Mouse (Mus musculus) forebrain, embryonic 13.5 days (tissue): Measurements from ENCODE around the gene Samd10. TPM values are rescaled to one million over a fixed set of nuclear protein-coding genes. Genes with fewer than 3 reads are reported as not detected.

ENCODE experiments used
- ATAC-seq: fragments of 200-750 bp; cut with Nextera tagmentation; 2 replicates; pipeline ENCODE4 v1.8.0; 2017
- H3K27ac ChIP-seq: fragments of 300-500 bp; sonication (generic); 2 replicates; pipeline ENCODE4 v1.5.1; 2015; ENCODE audit warnings: inconsistent platforms, mild to moderate bottlenecking, moderate library complexity
- H3K27me3 ChIP-seq: fragments of 300-500 bp; sonication (generic); 2 replicates; pipeline ENCODE4 v1.6.1; 2015; ENCODE audit warnings: mild to moderate bottlenecking, inconsistent platforms
- H3K36me3 ChIP-seq: fragments of 300-500 bp; sonication (generic); 2 replicates; pipeline ENCODE4 v1.6.1; 2015; ENCODE audit warnings: mild to moderate bottlenecking, inconsistent platforms; ENCODE audit not compliant: poor library complexity, severe bottlenecking
- H3K4me1 ChIP-seq: fragments of 300-500 bp; sonication (generic); 2 replicates; pipeline ENCODE4 v1.6.1; 2015; ENCODE audit warnings: inconsistent platforms
- H3K4me2 ChIP-seq: fragments of 300-500 bp; sonication (generic); 2 replicates; pipeline ENCODE4 v1.6.1; 2015; ENCODE audit warnings: inconsistent platforms, mild to moderate bottlenecking, moderate library complexity
- H3K4me3 ChIP-seq: fragments of 300-500 bp; sonication (generic); 2 replicates; pipeline ENCODE4 v1.5.1; 2015; ENCODE audit warnings: mild to moderate bottlenecking, inconsistent platforms
- H3K9ac ChIP-seq: fragments of 300-500 bp; sonication (generic); 2 replicates; pipeline ENCODE4 v1.6.1; 2015; ENCODE audit warnings: mild to moderate bottlenecking, inconsistent platforms
- H3K9me3 ChIP-seq: fragments of 300-500 bp; sonication (generic); replicated peaks from 2 replicates; pipeline ENCODE4 v1.6.1; 2016; ENCODE audit warnings: inconsistent platforms
- WGBS: fragments of 180-500 bp; shearing (Covaris S2); methylation state at CpG from one replicate; pipeline ENCODE4 v1.1.7; 2015; 5-methylcytosine and 5-hydroxymethylcytosine counted together
- polyA plus RNA-seq: library from polyadenylated mRNA; unstranded; fragments of >200 nt; fragmentation: Nextera tagmentation; extraction: Ambion mirVana; gene quantifications from 2 replicates; pipeline ENCODE4 v1.2.1, GENCODE M21; 2015

Gene Samd10
- polyA plus RNA-seq, 1 experiment from 2014 or later, result 88.7 TPM

DNA sequence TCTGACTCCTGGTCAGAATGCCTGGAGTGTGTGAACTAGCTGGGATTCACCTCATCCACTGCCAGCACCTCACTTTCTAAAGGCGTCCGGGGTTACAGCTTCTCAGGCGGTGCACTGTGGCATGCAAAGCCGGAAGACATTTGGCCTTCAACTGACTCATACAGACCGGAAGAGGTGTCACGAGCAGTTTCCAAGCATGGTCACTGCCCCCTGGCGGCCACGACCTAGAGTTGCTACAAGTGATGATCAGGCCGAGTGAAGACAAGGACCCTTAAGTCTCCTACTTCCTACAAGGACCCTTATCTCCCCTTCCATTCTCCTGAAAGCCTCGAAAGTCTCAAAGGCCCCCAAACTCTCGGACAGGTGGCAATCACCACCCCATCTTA, 18.0 kb downstream of the Samd10 start:
- Histone ChIP-seq H3K27ac (peak overlapping the region; percentile 86), H3K9me3 (no peaks in the 10 kb centered on the region), H3K4me1 (peaks cover 16% of the 10 kb centered on the region), H3K4me3 (peak overlapping the region; percentile 71), H3K4me2 (peak overlapping the region; percentile 92), H3K27me3 (no peaks in the 10 kb centered on the region), H3K36me3 (peaks cover 27% of the 10 kb centered on the region), H3K9ac (peak overlapping the region; percentile 87)
- under 1% methylated on average over 11 of the region's 11 CpGs for WGBS
- peak; percentile 80 for ATAC-seq

DNA sequence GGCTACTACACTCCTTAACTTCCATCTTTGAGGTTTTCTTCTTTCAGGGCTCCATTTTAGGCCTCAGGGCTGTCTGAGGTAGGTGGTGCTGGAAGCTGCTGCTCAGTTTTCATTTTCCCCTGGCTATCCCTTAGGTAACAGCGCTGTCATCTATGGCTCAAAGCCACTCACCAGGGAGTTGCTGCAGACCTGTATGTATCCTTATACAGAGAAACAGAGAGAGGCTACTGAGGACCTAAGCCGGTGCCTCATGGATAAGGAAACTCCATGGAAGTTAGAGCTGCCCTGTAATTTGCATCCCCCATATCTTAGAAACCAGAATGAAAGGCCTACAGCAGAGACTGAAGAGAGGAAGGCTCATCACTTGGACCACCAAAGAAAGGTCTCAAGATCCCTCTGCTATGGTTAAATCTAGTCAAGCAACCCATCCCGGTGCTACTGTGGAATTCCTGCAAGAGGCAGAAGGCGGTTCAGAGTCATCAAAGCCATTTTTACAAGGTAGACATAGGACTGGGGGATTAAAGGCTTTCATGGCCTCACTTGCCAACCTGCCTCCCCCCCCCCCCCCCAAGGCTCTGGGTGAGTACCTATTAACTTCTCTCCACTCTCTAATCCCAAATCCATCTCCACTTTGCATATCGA, 18.8 kb downstream of the Samd10 start:
- no peak overlapping the region for H3K27ac ChIP-seq

DNA sequence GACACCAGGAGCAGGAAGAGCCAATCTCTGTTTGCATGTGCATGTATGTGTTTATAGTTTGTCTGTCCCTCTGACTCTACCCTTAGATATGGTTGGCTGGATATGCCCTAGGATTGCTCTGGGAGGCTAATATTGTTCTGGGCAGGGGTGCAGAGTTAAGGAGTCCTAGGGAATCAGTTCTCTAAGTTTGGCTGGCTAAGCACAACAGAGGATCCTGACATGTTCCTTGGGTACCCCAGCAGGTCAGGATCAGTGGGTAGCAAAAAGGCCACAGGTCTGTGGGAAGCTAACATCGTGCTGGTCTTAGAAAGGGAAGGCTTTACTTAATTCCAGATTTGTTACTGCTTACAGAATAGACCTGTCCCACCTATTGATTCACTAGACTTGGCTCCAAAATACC, 19.3 kb downstream of the Samd10 start:
- 95% methylated on average over 1 of the region's 1 CpGs for WGBS
- Histone ChIP-seq H3K36me3 (peaks cover 16% of the 10 kb centered on the region), H3K9ac (no peak overlapping the region), H3K9me3 (no peaks in the 10 kb centered on the region), H3K4me2 (no peak overlapping the region), H3K4me1 (peaks cover 16% of the 10 kb centered on the region), H3K27ac (no peak overlapping the region), H3K27me3 (no peaks in the 10 kb centered on the region), H3K4me3 (no peak overlapping the region)
- no peak for ATAC-seq

More for the DNA sequence above, 18.8 kb downstream of the Samd10 start:
- peak overlapping the region; percentile 92 for H3K4me2 ChIP-seq
- ATAC-seq, result no peak
- no peaks in the 10 kb centered on the region for H3K9me3 ChIP-seq
- H3K4me1 ChIP-seq, result peaks cover 16% of the 10 kb centered on the region
- H3K36me3 ChIP-seq, result peaks cover 19% of the 10 kb centered on the region
- H3K9ac ChIP-seq, result no peak overlapping the region; the same call in 1 of the 2 replicates
- H3K27me3 ChIP-seq, result no peaks in the 10 kb centered on the region
- WGBS, result 82% methylated on average over 5 of the region's 5 CpGs
- peak overlapping the region; percentile 71 for H3K4me3 ChIP-seq

DNA sequence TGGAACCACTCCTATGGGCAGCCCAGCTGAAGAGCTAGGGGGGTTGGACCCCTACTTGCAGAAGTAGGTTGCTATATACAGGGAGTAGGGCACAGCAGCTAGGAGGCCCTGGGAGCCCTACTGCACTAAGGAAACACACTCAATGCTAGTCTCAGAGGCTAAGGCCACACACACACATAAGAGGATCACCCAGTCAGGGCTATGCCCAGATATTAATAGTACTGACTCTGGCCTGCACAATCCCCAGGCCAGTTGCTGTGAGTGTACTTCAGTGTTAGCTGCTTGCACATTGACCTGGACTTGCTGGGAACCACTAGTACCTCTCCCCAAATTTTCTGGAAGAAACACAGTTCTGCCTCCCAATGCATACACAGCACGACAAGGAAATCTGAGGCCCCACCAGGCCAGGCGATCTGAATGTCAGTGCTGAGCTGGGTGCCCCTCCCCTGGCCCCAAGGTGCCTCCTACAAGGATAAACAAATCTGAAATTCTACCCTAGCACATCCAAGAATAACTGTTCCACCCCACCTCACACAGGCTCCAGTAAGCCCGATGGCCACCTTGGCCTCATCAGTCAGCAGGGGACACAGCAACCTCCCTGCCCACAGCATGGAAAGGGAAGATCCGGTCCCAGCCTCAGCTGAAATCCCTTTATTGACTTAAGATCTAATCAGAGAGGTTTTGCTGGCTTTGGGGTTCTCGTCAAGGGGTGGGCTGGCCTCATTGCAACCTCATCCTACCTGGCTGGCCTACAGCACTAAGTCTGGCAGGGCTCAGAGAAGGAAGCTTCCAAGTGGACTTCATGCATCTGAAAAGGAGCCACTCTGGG, 20.0 kb downstream of the Samd10 start:
- 73% methylated on average over 5 of the region's 5 CpGs for WGBS
- H3K9ac ChIP-seq, result no peak overlapping the region

DNA sequence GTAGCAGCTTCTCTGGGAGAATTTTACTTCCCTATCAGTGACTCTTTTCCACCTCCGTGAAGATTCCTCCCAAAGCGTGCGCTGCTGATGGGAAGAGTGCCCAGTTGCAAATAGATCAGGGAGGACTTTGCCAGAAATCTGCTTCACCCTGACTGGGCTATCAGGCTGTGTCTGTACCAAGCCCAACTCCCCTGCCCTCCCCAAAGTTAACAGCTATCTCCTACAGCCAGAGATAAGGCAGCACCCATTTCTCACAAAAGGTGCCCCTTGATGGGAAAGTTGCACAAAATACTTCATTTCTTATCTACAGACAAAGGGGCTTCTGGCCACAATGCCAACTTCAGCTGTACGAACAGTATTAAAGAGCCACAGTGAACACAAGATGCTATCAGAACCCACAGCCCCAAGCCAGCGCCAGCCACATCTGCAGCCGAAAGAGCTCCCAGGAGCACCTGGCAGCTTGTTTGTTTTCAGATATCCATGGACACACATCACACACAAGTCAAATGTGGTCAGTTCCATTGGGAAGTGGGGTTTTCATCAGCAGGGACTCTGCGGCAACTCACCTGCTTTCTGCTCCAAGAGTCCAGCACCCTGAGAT, 20.9 kb downstream of the Samd10 start:
- Histone ChIP-seq H3K4me2 (no peak overlapping the region), H3K27me3 (no peaks in the 10 kb centered on the region), H3K27ac (no peak overlapping the region), H3K9me3 (no peaks in the 10 kb centered on the region), H3K36me3 (peaks cover 17% of the 10 kb centered on the region; the same call in 1 of the 2 replicates), H3K9ac (no peak overlapping the region), H3K4me1 (peaks cover 16% of the 10 kb centered on the region), H3K4me3 (no peak overlapping the region)
- no peak for ATAC-seq
- WGBS, result 84% methylated on average over 7 of the region's 7 CpGs

More for the DNA sequence above, 20.0 kb downstream of the Samd10 start:
- H3K4me3 ChIP-seq, result no peak overlapping the region
- H3K4me1 ChIP-seq, result peaks cover 16% of the 10 kb centered on the region
- ATAC-seq, result no peak
- no peaks in the 10 kb centered on the region for H3K9me3 ChIP-seq
- no peak overlapping the region for H3K27ac ChIP-seq
- peaks cover 16% of the 10 kb centered on the region for H3K36me3 ChIP-seq
- no peak overlapping the region for H3K4me2 ChIP-seq
- H3K27me3 ChIP-seq, result no peaks in the 10 kb centered on the region

DNA sequence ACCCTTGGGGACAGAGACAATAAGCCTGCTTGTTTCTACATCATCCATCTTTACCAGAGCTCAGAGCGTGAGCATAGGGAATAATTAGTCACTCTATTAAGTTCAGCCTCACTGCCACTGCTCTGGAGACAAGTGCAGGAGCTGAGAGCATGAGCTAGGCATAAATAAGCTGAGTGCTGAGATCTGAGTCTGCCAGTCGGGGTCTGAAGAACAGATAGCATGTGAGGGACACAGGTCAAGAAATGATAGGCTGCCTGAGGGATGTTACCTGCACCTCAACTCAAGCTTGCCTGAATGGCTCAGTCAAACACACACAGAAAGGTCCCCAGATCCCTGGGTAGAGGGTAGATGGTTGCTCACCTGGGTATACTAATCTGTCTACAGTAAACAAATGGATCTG, 21.9 kb downstream of the Samd10 start:
- ATAC-seq, result no peak
- Histone ChIP-seq H3K27ac (no peak overlapping the region), H3K4me2 (no peak overlapping the region), H3K4me1 (peaks cover 13% of the 10 kb centered on the region), H3K27me3 (no peaks in the 10 kb centered on the region), H3K36me3 (peaks cover 26% of the 10 kb centered on the region; the same call in 1 of the 2 replicates), H3K9me3 (no peaks in the 10 kb centered on the region), H3K4me3 (no peak overlapping the region), H3K9ac (no peak overlapping the region)
- WGBS, result 78% methylated on average over 2 of the region's 2 CpGs

DNA sequence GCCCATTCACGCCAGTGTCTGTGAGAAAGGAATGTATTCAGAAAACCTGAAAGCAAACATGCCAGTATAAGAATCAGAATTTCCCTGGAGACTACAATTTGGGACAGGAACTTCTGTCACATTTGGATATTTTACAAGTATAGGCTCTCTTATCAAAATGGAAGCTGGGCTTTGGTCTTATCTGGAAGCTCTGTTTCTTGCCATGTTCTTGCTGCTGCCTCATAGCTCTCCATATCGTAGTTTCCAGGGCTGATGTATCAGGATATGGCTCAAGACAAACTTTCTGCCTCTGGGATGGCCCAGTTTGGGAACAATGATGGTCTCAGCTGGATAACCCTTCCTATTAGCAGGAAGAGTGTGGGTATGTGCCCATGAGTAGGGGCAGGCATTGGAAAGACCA, 22.4 kb downstream of the Samd10 start:
- Histone ChIP-seq H3K4me2 (no peak overlapping the region), H3K9ac (no peak overlapping the region), H3K27me3 (no peaks in the 10 kb centered on the region), H3K9me3 (no peaks in the 10 kb centered on the region), H3K36me3 (peaks cover 26% of the 10 kb centered on the region; the same call in 1 of the 2 replicates), H3K4me1 (peaks cover 11% of the 10 kb centered on the region), H3K4me3 (no peak overlapping the region), H3K27ac (no peak overlapping the region)
- WGBS, result 91% methylated on average over 2 of the region's 2 CpGs
- no peak for ATAC-seq

DNA sequence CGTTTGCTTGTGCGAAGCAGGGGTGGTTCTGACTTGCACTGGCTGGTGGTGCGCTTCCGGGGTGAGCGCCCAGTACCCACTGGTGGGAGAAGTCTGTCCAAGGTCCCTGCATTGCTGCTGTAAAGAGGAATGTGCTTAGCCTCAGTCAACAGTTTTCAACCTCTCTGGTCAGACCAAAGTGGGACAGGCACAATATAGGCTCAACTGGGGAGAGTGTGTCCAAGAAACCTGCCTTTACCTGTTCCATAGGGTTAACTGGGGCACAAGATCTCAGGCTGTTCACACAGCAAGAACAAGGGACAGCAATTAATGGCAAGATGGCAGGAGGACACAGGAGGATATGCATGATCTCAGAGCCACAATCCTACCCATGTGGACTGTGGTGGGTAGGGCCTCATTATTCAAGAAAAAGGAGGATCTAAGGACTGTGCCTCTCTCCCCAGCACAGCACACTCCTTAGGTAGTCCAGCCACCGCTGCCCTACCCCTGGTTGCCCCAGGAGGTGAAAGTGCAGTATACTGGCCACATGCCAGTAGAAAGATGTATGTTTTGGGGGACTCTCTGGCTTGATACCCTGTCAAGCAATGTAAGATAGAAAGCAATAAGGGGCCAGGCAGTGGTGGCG, 24.0 kb downstream of the Samd10 start:
- H3K27me3 ChIP-seq, result no peaks in the 10 kb centered on the region
- H3K4me1 ChIP-seq, result peaks cover 1% of the 10 kb centered on the region; the same call in 1 of the 2 replicates
- no peaks in the 10 kb centered on the region for H3K9me3 ChIP-seq
- no peak overlapping the region for H3K9ac ChIP-seq
- H3K4me3 ChIP-seq, result no peak overlapping the region
- H3K36me3 ChIP-seq, result peaks cover 26% of the 10 kb centered on the region; the same call in 1 of the 2 replicates
- 93% methylated on average over 7 of the region's 7 CpGs for WGBS
- no peak overlapping the region for H3K27ac ChIP-seq
- no peak overlapping the region for H3K4me2 ChIP-seq
- ATAC-seq, result no peak; the same call in 1 of the 2 replicates

DNA sequence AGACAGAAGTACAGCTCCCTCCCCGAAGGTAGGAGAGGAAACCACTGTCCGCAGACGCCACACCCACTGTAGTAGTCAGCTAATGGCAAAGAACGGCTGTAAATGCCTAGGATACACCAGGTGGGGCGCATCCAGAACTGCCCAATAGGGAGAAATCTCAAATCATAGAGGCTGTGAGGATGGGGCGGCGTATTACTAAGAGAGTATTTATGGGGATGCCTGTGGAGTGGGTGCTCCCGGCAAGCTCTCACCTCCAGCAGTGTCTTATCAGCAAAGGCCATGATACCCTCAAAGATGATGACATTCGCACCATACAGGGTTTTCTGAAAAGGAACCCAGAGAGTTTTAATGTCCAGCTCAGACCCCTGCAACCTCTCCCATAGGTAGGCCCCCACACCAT, 25.1 kb downstream of the Samd10 start:
- ATAC-seq, result no peak
- Histone ChIP-seq H3K4me2 (no peak overlapping the region), H3K9ac (no peak overlapping the region), H3K9me3 (no peaks in the 10 kb centered on the region), H3K27me3 (no peaks in the 10 kb centered on the region), H3K27ac (no peak overlapping the region), H3K4me1 (no peaks in the 10 kb centered on the region), H3K4me3 (no peak overlapping the region), H3K36me3 (peaks cover 26% of the 10 kb centered on the region; the same call in 1 of the 2 replicates)
- WGBS, result 95% methylated on average over 9 of the region's 9 CpGs

DNA sequence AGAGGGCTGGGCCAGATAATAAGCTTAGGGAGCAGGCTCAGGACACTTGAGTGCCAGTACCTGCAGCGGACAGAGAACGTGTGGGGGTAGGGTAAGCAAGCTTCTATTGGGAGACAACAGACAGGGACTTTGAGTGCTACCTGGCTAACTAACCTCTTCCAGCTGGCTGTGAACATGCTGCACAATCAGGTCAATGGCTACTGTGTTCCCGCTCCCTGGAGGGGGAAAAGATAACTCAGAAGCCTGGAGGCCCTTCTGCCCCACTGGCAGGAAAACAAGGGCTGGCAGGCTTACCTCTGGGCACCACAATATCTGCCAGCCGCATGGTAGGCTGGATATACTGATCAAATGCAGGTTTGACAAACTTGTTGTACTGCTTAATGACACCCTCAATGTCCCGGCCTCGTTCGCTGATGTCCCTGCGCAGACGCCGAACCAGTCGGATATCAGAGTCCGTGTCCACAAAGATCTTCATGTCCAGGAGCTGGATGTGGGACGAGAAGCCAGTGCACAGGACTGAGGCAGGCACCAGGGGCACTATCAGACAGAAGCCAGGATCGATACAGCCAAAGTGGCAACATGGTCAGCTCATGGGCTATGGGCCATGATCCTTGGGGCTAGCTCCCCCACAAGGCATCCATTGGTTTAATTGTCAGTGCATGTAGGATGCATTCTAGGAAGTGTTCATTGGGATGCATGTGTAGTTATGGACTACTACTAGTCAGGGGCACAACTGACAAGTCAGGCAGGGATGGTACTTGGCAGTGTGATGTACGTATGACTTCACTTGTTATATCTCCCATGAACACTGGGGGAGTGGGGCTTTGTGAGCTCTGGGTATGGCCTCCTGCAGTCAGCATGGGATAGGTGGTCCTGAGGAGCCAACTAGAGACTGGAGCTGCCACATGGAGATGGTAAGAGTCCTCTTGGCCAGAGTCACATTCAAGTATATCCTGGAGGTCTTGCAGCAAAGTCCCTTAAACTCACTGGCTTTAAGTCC, 25.8 kb downstream of the Samd10 start:
- ATAC-seq, result no peak
- Histone ChIP-seq H3K4me2 (no peak overlapping the region), H3K9ac (no peak overlapping the region), H3K9me3 (no peaks in the 10 kb centered on the region), H3K36me3 (peaks cover 26% of the 10 kb centered on the region; the same call in 1 of the 2 replicates), H3K4me3 (no peak overlapping the region), H3K27ac (no peak overlapping the region), H3K27me3 (no peaks in the 10 kb centered on the region), H3K4me1 (no peaks in the 10 kb centered on the region)
- WGBS, result 90% methylated on average over 15 of the region's 15 CpGs
